Mouse (Mus musculus) erythroblast, adult 5-6 weeks (primary cell): ENCODE data around the gene Caprin1. TPM values are rescaled to one million over a fixed set of nuclear protein-coding genes. Genes with fewer than 3 reads are reported as not detected.

Experiments
- ATAC-seq: replicated peaks from 2 replicates; pipeline ENCODE4 v1.8.0; 2016; ENCODE audit warnings: moderate number of reproducible peaks, mild to moderate bottlenecking, moderate TSS enrichment, inconsistent platforms; ENCODE audit not compliant: poor library complexity, low FRiP score, severe bottlenecking
- total RNA-seq, 2 experiments: library from RNA; stranded (forward) in 1 of 2; stranded (reverse) in 1 of 2; fragments of 150-400 nt in 1 of 2; fragments of 200-764, 138-1000 nt in 1 of 2; gene quantifications; 2 replicates each; pipeline versions ENCODE4 v1.2.3 to v1.2.4; 2015 to 2017; ENCODE audit warnings: low replicate concordance in 2 of 2

Caprin1 gene
- total RNA-seq, 2 experiments from 2014 or later: 103 to 109 TPM

DNA sequence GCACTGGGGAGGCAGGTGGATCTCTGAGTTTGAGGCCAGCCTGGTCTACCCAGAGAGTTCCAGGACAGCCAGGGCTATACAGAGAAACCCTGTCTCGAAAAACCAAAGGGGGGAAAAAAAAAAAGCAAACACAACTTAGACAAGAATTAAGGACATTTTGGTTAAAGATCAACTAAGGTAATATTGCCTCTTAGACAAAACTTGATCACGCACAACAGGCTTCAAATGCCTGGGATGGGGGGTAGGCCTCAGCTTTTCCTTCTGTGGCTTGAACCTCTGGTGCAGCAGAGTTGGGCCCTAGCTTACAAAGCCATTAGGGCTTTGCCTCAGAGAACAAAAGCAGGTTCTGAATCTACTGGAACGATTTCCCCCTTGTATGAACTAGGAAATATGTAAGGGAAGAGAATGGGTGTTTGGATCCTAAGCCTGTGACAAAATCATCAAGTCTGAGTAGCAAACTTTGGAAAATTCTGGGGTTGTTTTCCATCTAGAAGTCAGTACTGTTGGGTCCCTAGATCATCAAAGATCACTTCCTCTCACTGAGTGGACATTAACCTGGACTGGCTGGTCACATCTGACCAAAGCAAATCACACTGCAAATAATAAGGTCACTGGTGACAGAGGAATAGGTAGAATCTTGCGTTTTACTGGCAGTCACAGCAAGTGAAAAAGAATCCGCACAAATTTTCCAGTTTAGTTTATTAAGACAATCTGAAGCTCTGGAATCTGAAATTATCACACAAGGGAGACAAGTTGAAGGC, 6.5 kb upstream of the Caprin1 start:
- ATAC-seq: no peak

- ATAC-seq: no peak
Measured at GRCm38 (mm10) chr2:103802422-103802821, 5.0 kb upstream of the Caprin1 start.

- ATAC-seq: peak; percentile 48
Measured at GRCm38 (mm10) chr2:103796861-103797466, 485 bp downstream of the Caprin1 start.

DNA sequence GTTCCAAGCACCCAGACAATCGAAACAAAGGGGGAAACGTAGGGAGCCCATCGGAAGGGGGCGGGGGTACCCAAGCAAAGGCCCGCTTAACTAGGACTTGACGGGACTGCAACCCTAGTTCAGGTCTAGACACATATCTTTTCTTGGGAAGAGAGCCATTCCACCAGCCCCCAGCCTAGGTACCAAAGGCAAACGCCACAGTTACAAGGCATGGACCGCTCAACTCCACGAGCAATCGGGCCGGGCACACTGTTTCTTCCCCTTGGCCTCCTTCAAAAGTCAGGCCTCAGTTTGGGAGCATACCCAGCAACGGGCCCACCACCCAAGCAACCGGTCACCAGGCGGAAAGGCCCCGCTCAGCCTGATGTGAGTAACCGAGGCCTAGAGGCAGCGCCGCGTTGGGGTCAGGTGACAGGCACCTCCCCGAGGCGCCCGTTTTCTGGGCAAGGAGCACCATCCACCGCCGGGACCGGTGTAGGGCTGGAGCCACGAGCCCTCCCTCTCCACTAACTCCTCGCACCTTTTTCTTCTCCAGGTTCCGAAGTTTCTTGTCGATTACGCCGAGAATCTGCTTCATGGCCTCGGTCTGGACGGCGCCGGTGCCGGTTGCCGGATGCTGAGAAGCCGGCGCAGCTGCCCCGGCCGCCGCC, 1.1 kb downstream of the Caprin1 start:
- ATAC-seq: peak; percentile 77

- peak; percentile 69 for ATAC-seq
Measured at GRCm38 (mm10) chr2:103795843-103796210, 1.6 kb downstream of the Caprin1 start.

DNA sequence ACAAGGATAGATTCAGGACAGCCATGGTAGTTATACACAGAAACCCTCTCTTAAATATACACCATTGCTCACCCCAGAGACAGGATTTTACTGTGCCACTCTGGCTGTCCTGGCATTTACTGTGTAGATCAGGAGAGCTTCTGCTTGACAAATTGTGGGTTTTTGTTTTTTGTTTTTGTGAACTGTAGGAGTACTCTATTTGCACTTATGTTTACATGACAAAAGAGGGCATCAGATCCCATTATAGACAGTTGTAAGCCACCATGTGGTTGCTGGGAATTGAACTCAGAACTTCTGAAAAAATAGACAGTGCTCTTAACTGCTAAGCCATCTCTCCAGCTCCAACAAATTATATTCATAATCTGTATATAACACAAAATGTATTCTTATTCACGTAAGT, 5.4 kb downstream of the Caprin1 start:
- ATAC-seq: no peak

DNA sequence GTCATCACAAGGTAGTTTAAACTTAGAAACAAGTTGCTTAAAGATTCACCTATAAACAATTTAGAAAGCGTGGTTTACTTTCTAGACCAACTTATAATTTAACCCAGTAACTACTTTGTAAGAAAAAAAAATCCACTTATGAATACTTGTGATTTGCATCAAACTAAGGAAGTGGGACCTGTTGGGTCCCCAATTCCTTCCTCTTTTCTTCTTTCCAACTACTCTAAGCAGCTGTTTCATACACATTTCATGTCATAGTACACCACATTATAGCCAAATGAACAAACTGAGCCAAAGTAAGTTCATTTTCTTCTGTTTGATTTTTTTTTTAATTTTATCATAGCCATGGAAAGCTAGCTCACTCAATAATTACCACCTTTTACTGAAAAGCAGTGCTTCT, 11.7 kb downstream of the Caprin1 start:
- no peak for ATAC-seq

- ATAC-seq: peak; percentile 73
Measured at GRCm38 (mm10) chr2:103784621-103785020, 12.8 kb downstream of the Caprin1 start.

- ATAC-seq: no peak
Measured at GRCm38 (mm10) chr2:103762492-103762891, 35.0 kb downstream of the Caprin1 start.

- no peak for ATAC-seq
Measured at GRCm38 (mm10) chr2:103761993-103762392, 35.5 kb downstream of the Caprin1 start.

GRCm38 (mm10) chr2:103760906-103761716, 36.3 kb downstream of the Caprin1 start, which contains the start of gene Nat10:
Gene Nat10, minus strand, starts transcription at chr2:103761270.
- peak; percentile 97 for ATAC-seq

- ATAC-seq: no peak
Measured at GRCm38 (mm10) chr2:103760421-103760820, 37.0 kb downstream of the Caprin1 start.

DNA sequence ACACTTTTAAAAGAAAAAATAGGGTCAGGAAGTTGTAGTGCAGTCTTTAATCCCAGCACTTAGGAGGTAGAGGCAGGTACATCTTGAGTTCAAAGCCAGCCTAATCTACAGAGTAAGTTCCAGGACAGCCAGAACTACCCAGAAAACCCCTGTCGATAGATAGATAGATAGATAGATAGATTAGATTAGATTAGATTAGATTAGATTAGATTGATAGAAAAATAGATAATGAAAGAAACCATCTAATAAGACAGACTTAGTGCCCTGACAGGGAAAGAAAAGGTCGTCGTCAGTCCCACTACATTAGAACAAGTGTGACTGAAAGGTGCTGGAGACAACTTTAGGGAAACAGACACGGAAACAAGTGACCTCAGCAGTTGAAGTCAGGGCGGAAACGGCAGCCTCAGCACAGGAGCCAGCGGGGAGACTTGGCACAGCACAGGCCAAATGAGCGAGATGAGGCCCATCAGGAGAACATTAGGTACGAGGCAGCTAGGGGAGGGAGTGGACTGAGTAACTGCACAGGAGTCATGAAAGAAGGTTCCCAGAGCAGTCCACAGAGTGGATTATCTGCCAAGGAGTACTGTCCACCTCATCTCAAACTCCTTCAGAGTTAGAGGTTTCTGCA, 41.9 kb downstream of the Caprin1 start:
- ATAC-seq: no peak

GRCm38 (mm10) chr2:103754614-103755013, 42.8 kb downstream of the Caprin1 start:
- no peak for ATAC-seq

DNA sequence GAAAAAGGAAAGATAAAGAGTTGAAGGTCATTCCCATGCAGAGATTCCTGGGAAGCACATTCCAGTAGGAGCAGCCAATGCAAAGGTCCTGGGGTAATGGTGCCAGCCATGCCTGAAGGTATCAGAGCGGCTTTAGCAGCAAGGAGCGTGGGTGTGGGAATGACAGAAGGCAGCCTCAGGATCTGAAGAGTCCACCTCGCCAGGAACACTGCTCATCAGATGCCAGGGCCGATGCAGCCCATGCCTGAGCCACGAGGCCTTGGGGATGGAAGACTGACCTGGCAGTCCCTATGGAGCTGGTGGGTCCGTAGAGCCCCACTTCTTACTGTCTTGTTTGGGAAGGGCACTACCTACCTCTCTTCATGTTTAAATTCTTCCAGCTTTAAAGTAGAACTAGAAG, 45.7 kb downstream of the Caprin1 start:
- no peak for ATAC-seq

GRCm38 (mm10) chr2:103749091-103749490, 48.4 kb downstream of the Caprin1 start:
- no peak for ATAC-seq

DNA sequence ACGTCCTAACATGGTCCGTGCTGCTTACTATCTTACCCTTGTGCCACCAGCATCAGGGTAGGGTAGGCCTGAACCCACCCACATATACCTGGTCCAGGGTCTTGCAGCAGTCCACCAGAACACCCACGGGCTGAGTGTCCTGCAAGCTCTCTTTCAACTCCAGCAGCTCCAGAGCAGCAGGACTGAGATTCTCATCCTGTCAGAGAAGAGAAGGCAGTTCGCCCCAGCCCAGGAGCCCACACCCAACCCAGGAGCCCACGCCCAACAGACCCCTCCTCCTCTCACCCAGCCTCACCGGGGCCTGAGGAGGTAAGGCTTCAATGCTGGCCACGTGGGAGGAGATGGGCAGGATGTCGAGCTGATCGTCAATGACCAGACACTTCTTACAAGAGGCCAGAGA, 49.6 kb downstream of the Caprin1 start:
- ATAC-seq: no peak

- ATAC-seq: no peak
Measured at GRCm38 (mm10) chr2:103746761-103747160, 50.7 kb downstream of the Caprin1 start.

- no peak for ATAC-seq
Measured at GRCm38 (mm10) chr2:103746096-103746495, 51.4 kb downstream of the Caprin1 start.

DNA sequence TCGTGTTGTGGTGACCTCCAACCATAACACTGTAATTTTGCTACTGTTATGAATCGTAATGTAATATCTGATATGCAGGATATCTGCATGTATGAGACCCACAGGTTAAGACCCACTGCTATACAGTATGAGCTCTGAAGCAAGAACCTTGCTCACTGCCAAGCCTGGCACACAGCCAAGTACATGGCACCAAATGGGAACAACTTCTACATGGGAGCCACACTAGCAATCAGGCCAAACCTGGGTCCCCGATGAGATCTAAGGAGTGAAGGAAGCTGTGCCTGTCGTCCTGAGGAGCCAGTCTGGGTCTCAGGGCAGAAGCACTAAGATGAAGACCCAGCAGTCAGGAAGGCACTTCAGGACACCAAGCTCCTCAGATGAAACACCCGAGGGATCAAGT, 52.0 kb downstream of the Caprin1 start:
- no peak for ATAC-seq
